Mouse (Mus musculus): ENCODE measurements around the gene Slc25a36. TPM values are rescaled to one million over a fixed set of nuclear protein-coding genes. Genes with fewer than 3 reads are reported as not detected.

Gene Slc25a36
- 10 to 100 TPM; 50.2 to 59.9 TPM for polyA plus RNA-seq (2017; shearing (Covaris generic))

DNA sequence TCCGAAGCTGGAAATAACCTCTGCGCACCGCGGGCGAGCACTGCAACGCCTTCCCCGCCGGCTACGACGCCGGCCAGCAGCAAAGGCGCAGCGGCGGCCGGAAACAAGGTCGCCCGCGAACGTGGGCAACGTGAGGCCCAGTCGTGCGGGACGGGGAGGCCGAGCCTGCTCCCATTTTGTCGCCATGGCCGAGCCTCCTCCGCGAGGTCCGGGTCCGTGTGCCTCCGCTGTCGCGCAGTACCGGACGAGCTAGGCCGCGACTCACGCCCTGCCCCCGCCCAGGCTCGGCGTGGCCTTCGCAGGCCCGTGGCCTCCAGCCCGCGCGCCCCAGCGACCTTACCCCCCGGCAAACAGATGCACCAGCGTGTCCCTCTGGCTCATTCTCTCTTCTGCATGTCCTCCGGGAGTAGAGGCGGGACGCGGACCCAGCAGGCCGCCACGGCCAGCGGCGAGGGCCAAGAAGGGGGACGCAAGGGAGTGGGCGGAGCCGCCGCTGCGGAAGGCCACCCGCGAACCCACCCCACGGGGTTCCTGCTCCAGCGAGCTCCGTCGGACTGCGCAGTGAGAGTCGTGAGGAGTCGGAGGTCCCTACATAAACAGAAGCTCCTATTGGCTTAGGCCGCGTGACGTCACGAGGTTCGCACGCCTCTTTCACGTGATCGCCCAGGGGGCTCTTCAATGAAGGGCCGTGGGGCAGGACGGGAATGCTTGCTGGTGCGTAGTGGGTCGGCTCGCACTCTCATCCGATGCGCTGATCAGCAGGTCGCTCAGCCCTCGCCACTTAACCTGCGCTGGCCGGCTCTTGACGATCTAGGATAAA, at the start of gene Slc25a36:
Slc25a36 (minus strand) TSS at position 587 of the 820 bp plus-strand sequence.
- ATAC-seq = peak; percentile 96

DNA sequence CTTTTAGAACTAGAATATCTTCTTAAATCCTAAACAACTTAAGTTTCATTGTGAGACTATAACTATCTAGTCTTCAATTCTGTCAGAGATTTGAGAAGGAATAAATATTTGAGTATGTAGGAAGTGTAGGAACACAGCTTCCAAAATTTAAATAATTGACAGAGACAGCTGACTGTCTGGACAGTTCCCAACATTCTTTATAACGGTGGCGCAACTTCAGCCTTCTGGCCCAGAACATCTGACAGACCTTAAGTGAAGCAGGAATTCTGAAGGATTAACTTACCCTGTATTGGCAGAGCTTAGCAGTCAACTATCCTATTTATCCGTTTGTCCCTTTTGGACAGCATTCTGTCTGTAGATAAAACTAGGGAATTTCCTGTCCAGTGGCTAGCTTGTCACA, 47.5 kb upstream of the Slc25a36 start:
- ATAC-seq = no peak

DNA sequence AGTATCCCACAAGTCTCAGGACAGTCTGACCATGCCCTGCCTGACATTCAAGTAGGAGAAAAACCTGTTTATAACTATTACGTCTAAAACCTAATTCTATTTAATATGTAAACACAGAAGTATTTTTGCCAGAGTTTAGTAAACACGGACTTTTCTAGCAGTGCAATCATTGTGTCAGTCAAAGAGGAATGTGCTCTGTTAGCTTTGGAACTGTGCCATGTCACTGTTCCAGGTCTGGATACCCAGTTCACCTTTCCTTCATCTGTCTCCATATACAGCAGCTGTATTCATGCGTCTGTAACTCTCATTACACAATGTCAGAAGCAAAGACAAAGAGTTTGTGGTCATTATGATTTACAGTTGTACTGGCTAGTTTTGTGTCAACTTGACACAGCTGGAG, 45.0 kb upstream of the Slc25a36 start:
- no peak for ATAC-seq

DNA sequence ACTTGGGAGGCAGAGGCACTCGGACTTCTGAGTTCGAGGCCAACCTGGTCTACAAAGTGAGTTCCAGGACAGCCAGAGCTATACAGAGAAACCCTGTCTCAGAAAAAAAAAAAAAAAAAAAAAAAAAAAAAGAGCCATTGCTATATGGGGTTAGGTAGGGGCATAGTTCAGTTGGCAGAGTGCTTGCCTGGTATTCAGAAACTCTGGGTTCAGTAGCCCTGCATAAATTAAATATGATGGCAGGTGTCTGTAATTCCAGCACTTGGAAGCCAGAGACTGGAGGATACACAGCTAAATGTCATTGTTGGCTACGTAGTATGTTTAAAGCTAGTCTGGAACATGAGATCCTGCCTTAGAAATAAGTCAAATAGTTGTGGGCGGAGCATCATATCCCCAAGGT, 44.0 kb upstream of the Slc25a36 start:
- ATAC-seq = no peak

- no peak for ATAC-seq
These were observed 42.0 kb upstream of the Slc25a36 start for GRCm38 (mm10) chr9:97153006-97153405.

DNA sequence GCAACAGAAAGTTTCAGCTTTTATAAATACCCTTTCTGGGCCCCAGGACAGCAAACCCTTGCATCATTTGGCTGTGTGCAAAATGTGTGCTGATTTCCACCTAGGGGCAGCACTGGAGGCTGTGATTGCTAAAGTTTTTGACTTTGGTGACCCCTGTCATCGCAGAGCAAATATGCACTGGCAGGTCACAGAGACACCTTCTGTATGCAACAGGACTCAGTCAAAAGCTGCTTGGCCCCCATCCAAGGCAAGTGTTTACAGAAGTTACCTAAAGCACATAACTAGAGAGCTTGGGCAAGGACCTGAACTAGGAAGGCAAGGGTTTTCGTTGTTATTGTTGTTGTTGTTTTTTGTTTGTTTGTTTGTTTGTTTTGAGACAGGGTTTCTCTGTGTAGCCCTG, 36.3 kb upstream of the Slc25a36 start:
- ATAC-seq = no peak

DNA sequence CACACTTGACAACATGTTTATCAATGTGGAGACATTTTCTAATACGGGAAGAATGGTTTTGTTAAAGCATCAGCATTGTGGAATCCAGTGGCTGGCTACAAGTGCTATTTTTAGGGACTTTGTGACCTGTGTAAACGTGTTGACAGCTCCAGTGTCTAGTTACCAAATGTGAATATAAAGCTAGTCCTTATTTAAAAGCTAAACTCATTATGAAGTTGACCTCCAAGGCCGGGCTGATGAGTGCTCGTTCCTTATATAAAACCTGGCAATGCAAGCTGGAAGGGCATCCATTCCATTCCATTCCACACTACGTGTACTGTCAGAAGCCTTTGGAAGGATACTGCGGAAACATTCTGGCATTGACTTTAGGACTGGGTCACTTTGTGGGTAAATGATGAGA, 34.4 kb upstream of the Slc25a36 start:
- no peak for ATAC-seq

DNA sequence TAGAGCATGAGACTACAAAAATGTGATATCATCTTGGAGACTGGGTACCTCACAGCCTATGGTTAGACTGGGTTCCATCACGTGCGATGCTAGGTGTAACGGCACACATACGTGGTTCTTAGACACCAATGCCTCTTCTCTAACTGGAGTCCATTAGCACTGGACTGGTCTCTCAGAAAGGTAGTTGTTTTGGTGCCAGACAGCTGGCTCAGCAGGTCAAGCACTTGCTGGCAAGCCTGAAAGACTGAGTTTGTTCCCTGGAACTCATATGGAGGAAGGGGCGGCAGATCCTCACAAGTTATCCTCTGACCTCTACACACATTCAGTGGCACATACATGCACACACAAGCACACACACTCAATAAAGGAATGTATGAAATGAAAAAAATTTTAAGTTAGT, 32.5 kb upstream of the Slc25a36 start:
- no peak for ATAC-seq

GRCm38 (mm10) chr9:97142558-97142957, 31.6 kb upstream of the Slc25a36 start:
- no peak for ATAC-seq

DNA sequence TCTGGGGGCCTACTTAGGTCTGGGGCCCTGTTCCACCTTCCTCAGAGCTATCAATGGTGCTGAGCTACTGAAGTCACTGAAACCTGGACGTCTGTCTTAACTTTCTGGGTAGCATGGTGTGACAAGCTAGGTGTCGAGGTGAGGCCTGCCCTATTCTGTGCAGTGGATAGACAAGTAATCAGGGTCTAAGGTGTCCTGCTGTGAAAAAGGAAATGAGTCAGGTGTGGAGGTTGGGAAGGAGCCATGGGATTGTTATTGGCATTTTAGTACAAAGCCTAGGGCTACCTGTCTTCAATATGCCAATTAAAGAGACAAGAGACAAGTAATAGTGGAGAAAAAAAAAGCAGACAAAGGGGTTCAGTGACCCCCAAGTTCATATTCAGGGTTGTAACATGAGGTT, 30.8 kb upstream of the Slc25a36 start:
- no peak for ATAC-seq

DNA sequence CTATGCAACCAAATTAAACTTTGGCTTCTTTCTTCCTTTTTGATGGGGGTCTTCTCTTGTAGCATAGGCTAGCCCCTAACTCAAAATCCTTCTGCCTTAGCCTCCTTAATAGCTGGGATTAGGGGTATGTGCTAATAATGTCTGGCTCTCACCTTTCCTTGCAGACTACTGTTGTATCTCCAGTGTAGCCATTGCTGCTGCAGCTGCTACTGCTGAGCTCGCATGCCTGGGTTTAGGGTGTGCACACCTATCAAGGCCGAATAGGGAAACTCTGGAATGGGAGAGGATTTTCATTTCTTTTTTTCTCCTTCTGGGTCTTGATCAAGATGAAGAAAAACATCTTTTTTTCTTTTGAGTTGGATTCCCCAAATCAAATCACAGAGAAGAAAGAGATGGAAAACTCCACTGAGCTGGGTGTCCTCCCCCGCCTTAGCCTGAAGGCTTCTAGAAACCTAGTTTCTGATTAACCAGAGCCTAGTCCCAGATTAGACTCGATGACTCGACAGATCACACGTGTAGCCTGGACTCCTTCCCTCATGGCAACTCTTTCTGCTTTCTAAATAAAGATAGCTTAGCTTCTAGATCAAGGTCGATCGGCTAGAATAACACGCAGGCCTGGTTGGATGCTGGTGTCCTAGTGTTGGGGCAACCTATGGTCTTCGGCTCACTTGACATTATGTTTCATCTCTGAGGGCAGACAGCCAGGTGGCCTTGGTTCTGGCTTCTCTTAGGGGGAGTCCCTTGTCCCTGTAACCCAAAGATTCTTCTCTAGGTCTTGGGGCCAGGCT, 29.4 kb upstream of the Slc25a36 start:
- ATAC-seq = no peak

DNA sequence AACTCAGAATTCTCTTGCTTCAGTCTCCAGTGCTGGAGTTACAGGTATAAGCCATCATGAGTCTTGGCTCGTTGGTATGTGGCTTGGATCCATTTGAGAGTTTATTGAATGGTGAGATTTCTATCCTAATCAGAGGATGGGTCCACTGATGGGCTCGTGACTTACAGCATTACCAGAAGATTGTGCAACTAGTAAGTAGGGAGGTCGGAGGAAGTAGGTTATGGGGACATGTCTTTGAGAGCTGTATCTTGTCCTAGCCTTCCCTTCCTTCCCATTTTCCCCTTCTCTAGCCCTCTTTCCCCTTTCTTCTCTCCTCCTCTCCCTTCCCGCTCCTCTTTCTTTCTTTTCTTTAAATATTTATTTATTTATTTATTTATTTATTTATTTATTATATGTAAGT, 26.7 kb upstream of the Slc25a36 start:
- ATAC-seq = no peak

DNA sequence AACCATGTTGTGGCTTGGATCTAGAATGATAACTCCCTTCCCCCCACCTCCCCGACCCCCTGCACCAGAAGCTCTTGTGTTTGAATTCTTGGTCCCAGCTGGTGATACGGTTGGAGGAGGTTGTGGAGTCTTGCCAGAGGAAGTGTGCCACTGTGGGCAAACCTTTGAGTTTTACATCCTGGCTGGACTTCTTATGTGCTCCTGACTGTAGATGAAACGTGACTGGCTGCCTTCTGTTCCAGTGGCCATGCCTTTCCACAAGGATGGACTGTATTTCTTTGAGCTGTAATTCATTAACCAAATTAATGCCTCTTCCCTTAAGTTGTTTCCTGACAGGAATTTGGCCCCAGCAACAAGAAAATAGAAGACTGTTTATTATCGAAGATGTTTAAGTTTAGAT, 26.2 kb upstream of the Slc25a36 start:
- ATAC-seq = no peak

- ATAC-seq = no peak
These were observed 24.9 kb upstream of the Slc25a36 start for GRCm38 (mm10) chr9:97135866-97136265.

DNA sequence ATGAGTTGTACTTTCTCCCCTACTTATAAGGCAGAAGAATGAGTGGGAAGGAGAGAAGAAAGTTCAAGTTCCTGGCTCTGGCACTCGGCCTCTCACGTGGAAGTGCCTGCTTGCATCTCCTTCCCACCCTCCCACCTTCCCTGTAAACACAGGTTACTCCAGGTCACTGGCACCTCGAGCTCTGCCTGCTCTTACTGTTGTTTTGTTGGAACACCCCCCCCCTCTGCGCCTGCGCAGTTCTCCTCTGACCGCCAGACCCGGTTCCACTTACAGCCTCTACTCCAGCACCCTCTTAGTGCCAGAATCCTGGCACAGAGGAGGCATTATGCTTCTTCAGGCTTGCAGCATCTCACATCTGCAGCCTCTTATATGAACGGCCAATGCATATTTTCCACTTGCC, 22.2 kb upstream of the Slc25a36 start:
- no peak for ATAC-seq

GRCm38 (mm10) chr9:97130001-97130400, 19.0 kb upstream of the Slc25a36 start:
- ATAC-seq = no peak

- no peak for ATAC-seq
These were observed 13.2 kb upstream of the Slc25a36 start for GRCm38 (mm10) chr9:97123934-97124692.

DNA sequence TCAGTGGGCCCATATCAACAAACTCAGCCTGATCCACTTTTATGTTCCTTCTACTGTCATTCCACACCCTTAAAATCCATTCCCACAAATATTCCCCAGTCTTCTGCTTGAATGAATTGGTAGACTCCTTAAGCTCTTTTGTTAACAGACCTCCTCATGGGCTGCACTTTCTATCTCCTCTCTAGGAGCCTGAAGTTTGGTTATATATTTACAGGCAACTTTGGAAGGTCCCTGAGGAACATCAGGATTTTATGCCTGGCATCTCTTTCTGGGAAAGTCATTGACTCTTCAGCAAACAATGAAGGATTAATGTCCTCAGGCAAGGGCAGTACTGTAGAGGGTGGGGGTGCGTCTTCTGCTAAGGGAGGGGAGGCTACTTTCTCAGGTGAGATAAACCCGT, 10.5 kb upstream of the Slc25a36 start:
- no peak for ATAC-seq

DNA sequence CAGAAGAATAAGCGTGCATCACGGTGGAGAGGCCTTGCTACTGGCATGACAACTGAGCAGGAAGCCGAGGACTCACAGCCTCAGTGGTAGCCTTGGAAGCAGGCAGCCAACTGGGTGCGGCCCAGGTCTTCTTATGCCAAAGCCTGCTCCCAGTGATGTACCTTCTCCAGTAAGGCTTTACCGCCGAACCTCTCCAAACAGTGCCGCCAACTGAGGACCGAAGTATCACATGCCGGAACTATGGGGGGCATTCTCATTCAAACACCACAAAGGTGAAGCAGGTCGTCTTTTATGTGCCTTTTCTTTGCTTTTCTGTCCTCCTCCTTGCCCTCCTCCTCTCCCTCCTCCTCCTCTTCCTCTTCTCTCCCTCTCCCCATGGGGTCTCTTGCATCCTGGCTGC, 3.3 kb upstream of the Slc25a36 start:
- no peak for ATAC-seq

- ATAC-seq = no peak
These were observed 2.6 kb upstream of the Slc25a36 start for GRCm38 (mm10) chr9:97113555-97113929.

DNA sequence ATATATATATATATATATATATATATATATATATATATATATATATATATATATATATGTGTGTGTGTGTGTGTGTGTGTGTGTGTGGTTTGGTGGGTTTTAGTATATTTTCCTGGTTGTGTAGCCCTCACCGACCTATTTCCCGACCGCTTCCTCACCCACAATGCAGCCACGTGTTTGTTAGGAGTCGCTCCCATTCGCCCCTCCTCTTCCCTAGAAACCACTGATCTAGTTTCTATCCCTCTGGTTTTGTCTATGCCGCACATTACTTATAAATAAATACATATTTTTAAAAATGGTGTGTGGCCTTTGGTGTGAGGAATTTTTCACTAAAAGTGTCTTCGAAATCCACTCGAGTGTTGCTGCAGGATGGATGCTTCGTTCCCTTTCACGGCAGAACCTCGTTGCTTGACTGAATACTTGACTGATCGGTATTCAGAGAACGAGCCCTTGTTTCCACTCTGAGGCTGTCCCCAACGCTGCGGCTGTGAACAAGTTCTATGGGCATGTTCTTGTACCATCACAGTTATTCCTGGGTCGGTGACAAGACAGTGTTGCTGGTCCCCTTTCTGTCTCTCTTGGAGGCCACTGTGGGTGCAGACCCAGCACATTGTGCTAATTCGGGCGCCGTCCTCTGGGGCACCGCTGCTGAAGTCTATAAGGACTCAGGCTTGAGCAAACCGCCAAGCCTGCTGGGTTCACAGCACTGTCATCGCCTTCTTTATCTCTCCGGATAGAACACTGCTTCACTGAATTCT, 2.0 kb upstream of the Slc25a36 start:
- ATAC-seq = no peak

DNA sequence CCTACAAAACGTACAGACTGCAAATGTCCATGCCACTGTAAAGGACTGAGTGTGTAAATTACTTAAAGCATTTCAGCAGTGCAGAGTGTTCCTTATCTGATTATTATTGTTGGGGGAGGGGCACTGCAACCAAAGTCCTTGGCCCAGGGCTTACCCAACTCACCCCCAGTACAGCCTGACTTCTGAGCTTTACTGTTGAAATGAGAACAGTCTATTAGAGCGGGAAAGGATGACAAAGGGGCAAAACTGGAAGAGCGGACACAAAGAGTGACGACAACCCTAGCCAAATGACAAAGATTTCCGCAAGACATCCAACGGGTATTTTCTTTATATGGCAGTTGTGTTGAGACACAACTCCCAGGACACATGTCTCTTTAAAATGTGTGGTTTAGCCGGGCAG, 1.3 kb upstream of the Slc25a36 start:
- ATAC-seq = no peak

DNA sequence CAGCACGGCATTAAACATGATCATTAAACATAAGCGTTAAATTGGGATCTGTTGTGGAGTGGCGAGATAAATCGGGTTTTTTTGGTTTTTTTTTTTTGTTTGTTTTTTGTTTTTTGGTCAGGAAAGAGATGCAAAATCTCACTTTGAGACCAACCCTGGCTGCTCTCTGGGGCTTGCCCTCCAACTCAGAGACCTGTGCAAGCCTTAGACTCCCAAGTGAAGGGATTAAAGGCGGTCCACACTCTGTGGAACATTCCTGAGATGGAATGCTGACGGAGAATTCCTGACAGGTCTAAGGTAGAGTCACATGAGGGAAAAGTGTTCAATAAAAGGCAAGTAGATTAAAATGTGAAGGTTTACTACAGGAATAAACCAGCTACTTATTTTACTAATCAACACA, 549 bp upstream of the Slc25a36 start:
- ATAC-seq = no peak

All from activated CD4-positive, CD25-positive, alpha-beta regulatory T cell, adult 4 months (primary cell).